Mouse (Mus musculus) layer of hippocampus, postnatal 10 days (tissue): ENCODE measurements around the gene Zfp831. TPM values are rescaled to one million over a fixed set of nuclear protein-coding genes. Genes with fewer than 3 reads are reported as not detected.

Source experiments
- DNase-seq, 2 experiments: peaks; one replicate each; pipeline ENCODE4 v3.0.0; 2021; ENCODE audit warnings: low spot score in 2 of 2
- long read RNA-seq: library from polyadenylated mRNA; stranded (forward); transcript quantifications from one replicate; pipeline ENCODE4 v2.0.0, GENCODE M21; 2023
- total RNA-seq, 2 experiments: library from RNA; stranded (reverse); gene quantifications; 2 replicates each; pipeline ENCODE4 v1.2.3; 2021

Gene Zfp831
- total RNA-seq: 1 to 10 TPM; 3.8 TPM
- long read RNA-seq: 0 reads

DNA sequence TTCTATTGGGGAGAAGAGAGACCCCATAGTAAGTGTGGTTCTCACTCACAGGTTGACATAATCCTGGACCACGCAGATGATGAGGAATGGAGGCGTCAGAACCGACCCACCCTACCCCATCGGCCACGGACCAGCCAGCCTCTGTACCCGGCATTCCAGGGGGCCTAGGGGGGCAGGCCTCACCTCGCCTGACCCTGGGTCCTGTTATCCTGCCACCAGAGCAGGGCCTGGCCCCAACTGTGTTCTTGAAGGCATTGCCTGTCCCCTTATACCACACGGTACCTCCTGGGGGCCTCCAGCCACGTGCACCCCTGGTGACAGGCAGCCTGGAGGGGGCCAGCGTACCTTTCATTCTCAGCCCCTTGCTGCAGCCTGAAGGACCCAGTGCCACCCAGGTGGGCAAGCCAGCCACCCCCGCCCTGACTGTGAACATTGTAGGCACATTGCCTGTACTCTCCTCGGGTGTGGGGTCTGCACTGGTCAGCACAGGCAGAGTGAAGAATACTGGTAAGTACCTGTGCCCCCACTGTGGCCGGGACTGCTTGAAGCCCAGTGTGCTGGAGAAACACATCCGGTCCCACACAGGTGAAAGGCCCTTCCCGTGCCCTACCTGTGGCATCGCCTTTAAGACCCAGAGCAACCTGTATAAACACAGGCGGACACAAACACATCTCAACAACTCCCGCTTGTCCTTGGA, at the start of gene Zfp831:
Zfp831 (plus strand) TSS at position 87 of the 697 bp plus-strand sequence.
- no peak for DNase-seq

- DNase-seq: no peak
Observed at GRCm38 (mm10) chr2:174594965-174595364, 48.4 kb upstream of the Zfp831 start.

DNA sequence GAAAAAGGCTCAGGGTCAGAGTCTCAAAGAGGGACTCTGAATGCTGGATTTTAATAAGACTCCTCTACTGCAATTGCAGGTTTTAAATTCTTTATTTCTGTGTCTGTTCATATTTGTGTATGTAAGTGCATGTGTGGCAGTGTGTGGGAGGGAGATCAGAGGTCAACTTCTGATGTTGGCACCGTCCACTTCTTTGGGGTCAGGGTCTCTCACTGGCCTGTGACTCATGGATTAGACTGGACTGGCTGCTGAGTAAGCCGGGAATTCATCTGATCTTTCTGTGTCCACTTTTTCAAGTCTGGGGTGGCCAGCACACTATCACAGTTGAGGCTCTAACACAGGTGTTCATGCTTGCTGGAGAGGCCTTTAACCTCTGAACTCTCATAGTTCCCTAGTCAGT, 47.7 kb upstream of the Zfp831 start:
- DNase-seq: no peak

DNA sequence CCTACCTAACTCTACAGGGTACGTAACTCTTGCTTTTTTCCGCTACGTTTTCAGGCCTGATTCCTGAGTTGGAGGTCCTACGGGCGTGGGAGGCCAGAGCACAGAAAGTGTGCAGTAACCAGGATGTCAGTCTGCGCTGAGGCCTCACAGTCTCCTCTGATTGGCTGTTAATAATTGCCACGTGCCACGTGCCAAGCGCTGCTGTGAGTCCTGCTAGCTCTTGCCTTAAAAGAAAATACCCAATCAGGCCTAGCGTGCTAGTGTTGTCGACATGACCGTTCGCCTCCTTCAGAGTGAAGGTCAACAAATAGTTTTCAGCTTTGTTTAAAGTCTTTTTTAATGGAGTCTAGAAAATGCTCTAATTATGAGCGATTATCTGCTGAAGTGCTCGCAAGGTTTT, 46.9 kb upstream of the Zfp831 start:
- no peak for DNase-seq

- peak; percentile 28 to 59 for DNase-seq
Observed at GRCm38 (mm10) chr2:174598451-174598850, 44.9 kb upstream of the Zfp831 start.

DNA sequence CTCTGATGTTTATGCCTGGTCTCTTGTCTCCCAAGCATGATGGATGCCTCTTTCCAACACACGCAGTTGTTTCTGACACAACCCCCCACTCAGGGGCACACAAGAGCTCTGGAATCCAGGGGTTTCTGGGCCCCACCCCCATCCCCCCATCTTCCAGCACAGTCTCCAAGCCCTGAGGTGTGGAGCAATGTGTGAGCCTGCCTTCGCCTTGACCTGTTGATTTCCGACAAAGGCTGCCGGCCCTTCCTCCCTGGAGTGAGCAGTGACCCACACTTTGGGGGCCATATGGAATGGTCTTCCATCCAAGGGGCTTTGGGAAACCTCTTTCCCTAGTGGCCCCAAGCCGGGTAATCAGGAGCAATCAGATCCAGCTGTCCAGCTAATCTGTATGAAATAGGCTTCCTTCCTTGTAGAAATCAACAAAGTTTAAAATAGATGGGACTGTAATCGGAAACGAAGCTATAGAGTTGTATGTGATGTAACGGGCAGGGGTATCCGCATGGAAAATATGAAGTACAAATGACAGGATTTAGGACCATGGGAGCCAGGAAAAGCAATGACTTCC, 44.2 kb upstream of the Zfp831 start:
- no peak for DNase-seq

GRCm38 (mm10) chr2:174599853-174600271, 43.5 kb upstream of the Zfp831 start:
- DNase-seq: peak; percentile 25 to 54

DNA sequence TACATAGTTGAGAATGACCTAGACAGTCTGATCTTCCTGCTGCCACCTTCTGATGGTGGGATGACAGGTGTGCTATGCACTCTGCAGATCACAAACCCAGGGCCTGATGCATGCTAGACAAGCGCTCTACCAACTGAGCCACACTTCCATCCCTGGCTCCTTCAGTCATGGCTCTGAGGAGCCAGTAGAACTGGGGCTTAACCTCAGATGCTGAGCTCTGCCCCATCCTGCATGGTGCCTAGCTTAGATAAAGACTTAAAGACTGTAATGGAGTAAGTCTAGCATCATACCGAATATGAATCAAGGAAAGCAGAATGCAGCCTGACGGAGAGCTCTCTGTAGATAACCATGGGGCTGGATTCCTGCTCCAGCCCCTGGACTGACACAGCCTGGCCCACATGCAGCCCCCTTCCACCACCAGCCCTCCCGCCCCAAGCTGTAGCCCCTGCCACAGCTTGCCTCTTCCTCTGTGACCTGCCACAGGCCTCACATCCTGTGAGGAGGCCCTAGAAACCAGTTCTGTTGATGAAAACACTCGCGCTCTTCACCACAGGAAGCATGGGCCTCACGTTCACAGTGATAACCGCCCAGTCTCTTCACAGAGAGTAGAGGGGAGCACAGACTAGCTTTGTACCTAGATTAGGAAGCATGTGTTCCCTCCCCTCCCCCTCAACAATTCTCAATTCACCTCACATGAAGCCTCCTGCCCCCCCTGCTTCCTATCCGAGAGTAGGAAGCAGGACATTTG, 41.2 kb upstream of the Zfp831 start:
- DNase-seq: no peak

GRCm38 (mm10) chr2:174603321-174603720, 40.0 kb upstream of the Zfp831 start:
- no peak for DNase-seq

DNA sequence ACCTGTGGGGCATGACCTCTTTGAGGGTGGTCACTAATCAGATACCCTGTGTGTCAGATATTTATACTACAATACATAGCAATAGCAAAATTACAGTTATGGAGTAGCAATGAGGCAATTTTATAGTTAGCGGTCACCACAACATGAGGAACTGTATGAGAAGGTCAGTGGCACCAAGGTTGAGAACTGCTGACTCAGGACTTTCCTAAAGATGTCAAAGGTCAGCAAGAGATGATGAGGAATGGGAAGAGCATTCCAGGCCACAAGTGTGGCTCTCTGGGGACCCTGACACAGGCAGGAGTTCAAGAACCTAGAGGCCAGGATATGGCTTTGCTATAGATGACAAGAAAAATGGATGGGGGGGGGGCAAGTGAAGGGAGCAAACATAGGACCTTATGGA, 38.3 kb upstream of the Zfp831 start:
- no peak for DNase-seq

GRCm38 (mm10) chr2:174605442-174606087, 37.8 kb upstream of the Zfp831 start:
- no peak for DNase-seq

GRCm38 (mm10) chr2:174606376-174606775, 37.0 kb upstream of the Zfp831 start:
- DNase-seq: no peak

- no peak for DNase-seq
Observed at GRCm38 (mm10) chr2:174609892-174610291, 33.4 kb upstream of the Zfp831 start.

DNA sequence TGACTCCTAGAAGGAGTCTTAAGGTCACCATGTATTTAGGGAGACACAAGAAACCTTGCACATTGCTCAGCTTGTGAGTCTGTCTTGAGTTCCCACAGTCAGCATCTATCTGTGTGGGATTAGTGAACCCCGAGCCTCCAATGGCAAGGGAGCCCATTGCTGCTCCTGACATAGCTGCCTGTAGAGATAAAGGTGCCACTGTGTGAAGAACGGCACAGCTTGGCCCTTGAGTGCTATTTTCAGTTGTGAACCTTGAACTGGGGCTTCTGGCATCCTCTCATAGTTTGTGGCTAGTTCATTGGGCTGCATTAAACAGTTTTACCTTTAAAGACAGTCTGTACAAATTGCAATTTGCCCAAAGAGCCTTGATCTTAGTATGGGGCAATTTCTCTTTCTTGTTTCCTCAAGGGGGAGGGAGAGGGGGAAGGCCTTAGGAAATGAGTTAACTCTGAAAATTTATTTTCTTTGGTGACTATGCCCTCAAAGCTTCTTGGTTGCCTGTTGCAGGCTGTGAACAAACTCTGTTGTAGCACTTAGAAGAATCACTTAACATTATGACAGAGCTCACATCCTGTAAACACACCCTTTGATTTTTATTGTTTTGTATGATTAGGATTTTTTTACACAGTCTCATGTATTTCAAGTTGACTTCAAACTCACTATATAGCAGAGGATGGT, 30.8 kb upstream of the Zfp831 start:
- no peak for DNase-seq

GRCm38 (mm10) chr2:174613221-174613620, 30.1 kb upstream of the Zfp831 start:
- no peak for DNase-seq

GRCm38 (mm10) chr2:174613921-174614441, 29.4 kb upstream of the Zfp831 start:
- DNase-seq: no peak

- no peak for DNase-seq
Observed at GRCm38 (mm10) chr2:174621881-174622280, 21.5 kb upstream of the Zfp831 start.

DNA sequence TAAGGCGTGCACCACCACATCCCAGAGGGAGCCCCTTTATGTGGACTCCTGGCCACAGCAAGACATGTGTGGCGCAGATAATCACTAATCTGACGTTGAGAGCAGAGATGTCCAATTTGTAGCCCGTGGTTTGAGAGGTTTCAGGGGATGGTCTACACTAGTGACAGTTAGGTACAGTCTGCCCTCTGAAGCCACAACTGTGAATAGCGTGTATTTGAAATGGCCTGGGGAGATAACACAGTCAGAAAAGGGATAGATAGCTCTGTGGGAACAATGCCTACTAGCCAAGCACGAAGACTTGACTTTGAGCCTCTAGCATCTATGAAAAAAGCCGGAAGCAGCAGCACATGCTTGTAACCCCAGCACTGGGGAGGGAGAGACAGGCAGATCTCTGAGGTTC, 18.9 kb upstream of the Zfp831 start:
- DNase-seq: no peak

GRCm38 (mm10) chr2:174627021-174627420, 16.3 kb upstream of the Zfp831 start:
- no peak for DNase-seq

DNA sequence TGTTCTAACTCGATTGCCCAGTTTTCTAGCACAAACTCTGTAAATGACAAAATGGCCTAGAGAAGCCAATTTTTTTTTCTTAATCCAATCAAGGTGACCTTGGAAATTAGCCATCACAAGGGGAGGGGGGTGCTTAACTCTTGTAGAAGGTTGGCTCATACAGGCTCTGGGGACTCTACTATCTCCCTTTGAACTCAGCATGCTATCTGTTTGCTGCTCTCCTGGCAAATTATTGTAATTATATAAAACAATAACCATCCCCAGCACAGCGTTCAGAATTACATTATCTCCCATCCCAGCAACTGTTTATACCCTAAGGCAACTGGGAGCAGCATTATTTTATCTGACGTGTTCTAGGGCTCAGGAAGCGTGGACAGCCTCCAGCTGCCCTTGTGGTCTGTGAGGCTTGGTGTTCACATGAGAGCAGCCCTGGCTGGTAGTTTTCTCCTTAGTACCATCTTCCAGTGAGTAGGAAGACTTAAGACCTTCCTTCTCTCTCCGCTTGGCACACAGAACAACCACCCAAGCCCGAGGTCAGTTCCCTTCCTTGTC, 14.0 kb upstream of the Zfp831 start:
- DNase-seq: no peak

- no peak for DNase-seq
Observed at GRCm38 (mm10) chr2:174636750-174637149, 6.6 kb upstream of the Zfp831 start.
